Mouse (Mus musculus) layer of hippocampus, adult 8-10 months (tissue): ENCODE data around the gene Ltb. TPM values are rescaled to one million over a fixed set of nuclear protein-coding genes. Genes with fewer than 3 reads are reported as not detected.

Experiments used
- DNase-seq, 2 experiments: peaks; one replicate each; pipeline ENCODE4 v3.0.0; 2022; ENCODE audit warnings: low spot score in 2 of 2
- total RNA-seq, 4 experiments: library from RNA; stranded (reverse); gene quantifications; 2 replicates each; pipeline ENCODE4 v1.2.4; 2022

The Ltb gene
- total RNA-seq, 4 experiments from 2014 or later = 0.53 to 1.4 (median 0.71) TPM

GRCm38 (mm10) chr17:35164568-35165450, 29.4 kb upstream of the Ltb start, which contains the start of gene Prrc2a:
Gene Prrc2a (minus strand): TSS chr17:35164897.
- peak; percentile 99 for DNase-seq

GRCm38 (mm10) chr17:35165451-35166155, 28.6 kb upstream of the Ltb start:
- DNase-seq = no peak

GRCm38 (mm10) chr17:35166352-35167035, 27.7 kb upstream of the Ltb start:
- DNase-seq = peak; percentile 58 to 66

GRCm38 (mm10) chr17:35167794-35168193, 26.4 kb upstream of the Ltb start:
- DNase-seq = no peak

DNA sequence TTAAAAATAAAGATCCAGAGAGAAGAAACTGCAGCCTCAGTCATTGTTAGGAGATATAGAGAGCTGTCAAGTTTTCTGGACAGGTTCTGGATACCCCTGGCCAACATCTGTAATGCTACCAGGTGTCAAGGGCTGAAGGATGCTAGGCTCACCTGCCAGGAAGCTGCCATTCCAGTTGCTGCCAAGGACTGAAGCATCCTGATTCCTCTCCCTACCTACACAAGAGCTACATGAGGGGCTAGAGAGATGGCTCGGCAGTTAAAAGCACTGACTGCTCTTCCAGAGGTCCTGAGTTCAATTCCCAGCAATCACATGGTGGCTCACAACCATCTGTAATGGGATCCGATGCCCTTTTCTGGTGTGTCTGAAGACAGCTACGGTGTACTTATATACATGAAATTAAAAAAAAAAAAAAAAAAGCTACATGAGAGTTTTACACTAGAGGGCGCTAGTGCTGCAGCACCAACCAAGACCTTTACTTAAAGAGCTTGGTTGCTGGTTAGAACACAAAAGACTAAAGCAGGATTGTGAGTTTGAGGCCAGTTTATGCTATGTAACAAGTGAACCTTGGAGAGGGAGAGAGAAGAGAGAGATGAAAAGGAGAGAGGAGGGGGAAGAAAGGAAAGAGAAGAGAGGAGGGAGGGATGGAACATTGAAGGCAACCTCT, 25.6 kb upstream of the Ltb start:
- DNase-seq = no peak

GRCm38 (mm10) chr17:35172445-35173234, 21.6 kb upstream of the Ltb start:
- DNase-seq = no peak

GRCm38 (mm10) chr17:35173329-35173728, 20.9 kb upstream of the Ltb start:
- DNase-seq = no peak

DNA sequence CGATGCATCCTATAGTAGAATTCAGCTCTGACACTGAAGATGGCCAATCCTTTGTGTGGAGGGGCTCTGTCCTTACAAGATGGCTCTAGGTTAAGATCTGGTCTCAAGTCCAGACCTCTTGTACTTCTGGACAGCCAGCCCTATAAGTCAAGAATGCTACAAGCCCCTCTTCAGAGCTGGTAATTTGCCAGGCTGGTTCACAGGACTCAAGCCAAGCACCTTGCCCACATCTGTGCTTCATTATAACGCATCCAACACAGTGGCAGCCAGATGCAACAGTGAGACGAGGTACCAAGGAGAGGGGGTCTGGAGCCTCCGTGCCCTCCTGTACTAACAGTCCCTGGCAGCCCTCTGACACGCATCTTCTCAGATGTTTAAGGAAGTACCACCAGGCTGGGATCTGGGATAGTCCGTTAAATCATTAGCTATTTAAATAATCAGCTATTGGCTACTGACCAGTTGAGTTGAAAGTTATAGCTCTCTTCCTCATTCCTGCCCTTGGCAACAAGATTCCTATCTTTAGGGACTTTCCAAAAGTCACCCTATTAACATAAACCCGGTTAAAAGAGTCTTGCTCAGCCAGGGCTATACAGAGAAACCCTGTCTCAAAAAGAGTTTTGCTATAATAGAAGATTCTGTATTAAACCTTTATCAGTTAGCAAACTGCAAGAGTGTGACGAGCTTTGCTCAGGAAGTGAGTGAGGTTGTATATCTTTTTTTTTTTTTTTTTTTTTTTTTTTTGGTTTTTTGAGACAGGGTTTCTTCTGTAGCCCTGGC, 19.9 kb upstream of the Ltb start:
- DNase-seq = no peak

DNA sequence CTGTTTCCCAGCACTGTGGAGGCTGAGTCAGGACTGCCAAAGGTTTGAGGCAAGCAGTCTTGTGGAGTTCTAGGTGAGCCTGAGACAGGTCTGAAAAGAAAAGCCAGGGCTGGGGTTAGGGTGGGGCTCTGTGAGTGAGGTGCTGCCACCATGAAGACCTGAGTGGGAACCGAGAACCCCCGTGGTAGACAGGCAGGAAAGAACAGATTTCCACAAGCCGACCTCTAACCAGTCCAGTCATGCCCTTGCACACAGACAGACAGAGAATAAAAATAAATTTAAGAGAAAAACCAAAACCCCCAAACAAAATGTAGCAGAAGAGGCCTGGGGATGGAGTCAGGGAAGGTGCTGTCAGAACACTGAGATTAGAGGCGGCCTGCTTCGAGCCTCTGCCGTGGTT, 18.9 kb upstream of the Ltb start:
- DNase-seq = no peak

DNA sequence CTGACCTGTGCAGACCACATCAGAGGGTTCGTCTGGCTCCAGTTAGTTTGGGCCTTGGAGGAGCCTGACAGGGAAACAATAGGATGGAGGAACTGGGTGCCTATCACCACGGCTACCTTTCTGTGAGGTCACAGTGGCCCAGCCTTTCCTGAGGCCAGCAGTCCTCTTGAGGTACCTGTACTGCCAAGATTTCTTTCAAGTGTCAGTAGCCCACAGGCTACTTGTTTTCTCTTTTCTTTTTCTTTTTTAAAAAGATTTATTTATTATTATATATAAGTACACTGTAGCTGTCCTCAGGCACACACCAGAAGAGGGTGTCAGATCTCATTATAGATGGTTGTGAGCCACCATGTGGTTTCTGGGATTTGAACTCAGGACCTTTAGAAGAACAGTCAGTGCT, 18.3 kb upstream of the Ltb start, which contains the start of gene Aif1:
Gene Aif1 (minus strand): TSS at position 101 of the 400 bp plus-strand sequence.
- DNase-seq = no peak

DNA sequence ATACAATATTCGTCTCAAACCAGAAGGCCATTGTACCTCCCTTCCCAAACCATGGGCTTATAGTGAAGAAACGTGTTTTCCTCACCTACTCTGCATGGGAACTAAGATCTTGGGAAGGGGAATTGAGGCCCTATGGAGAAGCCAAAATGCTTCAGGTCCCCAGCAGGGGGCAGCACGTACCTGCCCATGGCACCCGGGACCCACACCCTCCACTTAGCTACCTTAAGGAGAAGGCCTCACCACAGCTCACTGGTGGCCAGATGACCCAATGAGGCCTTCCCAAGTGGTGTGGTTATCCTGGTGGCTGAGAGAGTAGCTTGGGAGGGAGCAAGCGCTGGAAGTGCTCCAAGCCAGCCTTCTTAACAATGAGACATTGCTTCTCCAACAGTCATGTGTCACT, 15.7 kb upstream of the Ltb start:
- peak in 1 of 2 experiments; percentile 55 for DNase-seq

DNA sequence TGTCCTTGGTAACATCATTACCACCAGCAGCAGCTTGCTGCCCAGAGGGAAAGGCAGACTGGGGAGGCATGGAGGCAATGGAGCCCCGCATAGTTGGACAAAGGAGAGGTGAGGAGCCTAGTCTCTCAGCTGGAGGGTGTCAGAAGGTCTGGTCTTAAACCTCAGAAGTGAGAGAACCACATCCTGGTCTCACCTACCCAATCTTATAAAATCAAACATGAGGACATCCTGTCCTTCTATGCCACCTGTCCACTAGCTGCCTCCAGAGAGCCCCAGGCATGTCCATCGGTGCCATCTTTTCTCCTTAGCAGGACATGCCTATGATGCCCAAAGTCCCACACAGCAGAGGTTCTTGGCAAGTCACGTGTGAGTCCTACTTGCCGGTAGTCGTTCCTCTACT, 14.1 kb upstream of the Ltb start:
- DNase-seq = no peak

GRCm38 (mm10) chr17:35185639-35186611, 8.3 kb upstream of the Ltb start:
- DNase-seq = no peak

DNA sequence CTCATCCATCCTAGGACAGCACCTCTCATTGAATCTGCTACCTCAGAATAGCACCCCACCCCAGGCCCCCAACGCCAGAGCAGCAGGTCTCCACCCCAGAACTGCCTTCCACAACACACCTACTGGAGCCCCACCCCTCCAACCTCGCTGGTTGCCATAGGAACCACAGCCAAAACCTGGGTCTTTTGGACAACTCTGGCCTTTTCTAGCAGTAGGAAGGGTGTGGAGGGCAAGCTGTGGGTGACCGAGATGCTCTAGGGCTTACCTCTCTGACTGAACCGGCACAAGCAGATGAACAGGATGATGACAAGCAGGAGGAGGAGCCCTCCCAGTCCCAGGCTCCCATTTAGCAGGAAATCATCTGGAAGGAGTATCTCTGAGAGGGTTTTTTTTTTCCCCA, 7.6 kb upstream of the Ltb start:
- DNase-seq = no peak

DNA sequence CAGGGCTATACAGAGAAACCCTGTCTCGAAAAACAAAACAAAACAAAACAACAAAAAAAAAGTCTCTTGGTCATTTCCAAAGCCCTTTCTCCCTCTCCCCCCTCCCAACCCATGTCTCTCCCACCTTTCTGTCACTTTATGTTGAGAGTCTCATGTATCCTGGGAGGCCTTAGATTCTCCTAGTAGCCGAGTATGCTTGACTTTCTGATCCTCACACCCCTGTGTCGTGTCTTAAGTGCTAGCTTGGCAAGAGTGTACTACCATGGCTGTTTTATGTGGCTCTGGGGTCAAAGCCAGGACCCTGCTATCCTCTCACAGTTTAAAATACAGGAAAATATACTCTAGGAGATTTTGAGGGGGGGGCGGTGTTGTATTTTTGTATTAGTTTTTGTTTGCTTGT, 6.9 kb upstream of the Ltb start:
- DNase-seq = no peak

DNA sequence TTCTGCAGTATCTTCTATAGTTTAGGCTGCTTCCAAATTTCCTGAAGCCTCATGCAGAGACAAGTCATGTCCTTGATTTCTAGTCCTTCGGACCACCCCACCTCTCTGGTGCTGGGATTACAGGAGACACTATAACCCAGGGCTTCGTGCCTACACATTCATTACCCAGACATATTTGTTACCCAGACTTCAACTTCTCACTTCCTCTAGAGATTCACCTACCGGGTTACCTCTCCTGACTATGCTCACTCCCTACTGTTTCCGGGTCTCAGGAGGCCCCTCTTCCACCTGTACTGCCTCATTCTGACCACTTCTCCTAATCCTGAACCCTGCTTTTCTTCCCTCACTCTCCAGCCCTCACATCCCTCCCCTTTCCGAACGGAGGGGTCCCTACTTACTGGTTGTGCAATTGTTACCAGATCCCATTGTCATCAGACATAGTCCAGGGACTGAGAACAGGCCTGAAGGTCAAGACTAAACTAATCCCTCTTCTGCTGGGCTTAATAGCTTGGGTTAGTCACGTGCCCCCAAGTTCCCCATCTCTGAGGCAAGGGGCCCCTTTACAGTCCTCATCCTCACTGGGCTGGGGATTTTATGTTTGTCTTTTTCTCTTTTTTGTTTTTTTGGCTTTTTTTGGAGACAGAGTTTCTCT, 6.2 kb upstream of the Ltb start, which contains the start of gene Lst1:
Gene Lst1 (minus strand): TSS at position 481 of the 652 bp plus-strand sequence.
- DNase-seq = no peak

DNA sequence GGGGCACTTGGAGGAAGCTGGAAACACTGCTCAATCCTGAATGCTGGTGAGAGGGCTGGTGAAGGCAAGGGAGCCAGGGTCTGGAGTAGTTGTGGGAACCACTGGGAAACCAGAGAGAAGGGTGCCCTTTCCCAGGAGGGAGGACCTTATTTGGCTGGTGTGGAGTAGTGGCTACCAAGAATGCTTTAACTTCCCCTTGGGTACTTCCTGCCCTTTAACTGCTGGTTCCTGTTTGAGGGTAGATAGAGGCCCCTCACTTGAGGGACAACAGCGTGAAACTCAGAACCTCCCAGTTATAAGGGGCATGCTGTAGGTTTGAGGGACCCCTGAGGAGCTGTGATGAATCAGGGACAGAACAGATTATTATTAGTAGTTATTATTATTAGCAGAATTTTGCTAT, 5.1 kb upstream of the Ltb start:
- no peak for DNase-seq

DNA sequence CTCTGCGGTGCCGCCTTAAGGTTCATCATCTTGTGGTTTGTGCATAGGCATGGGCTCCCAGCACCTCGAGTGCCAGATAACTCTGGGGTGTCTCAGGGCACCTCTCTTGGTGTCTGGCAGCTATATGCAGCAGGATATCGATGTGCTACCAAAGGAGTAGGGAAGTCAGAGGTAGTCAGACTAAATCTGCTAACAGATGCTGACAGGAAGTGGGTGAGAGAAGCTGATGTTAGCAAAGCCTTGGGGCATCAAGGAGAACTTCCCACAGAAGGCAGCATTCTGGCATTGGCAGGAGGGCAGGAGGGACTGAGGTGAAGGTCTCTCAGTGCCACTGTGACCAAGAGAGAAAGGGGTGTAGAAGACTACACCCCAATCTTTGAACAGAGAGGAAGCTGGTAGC, 4.1 kb upstream of the Ltb start:
- no peak for DNase-seq
